Mouse (Mus musculus) midbrain, postnatal 0 days (tissue): ENCODE results near the gene Fcrl6. TPM values are rescaled to one million over a fixed set of nuclear protein-coding genes. Genes with fewer than 3 reads are reported as not detected.
A peak's percentile ranks its signal among the peaks of the same experiment; 100 is the strongest.

Experiments used
- ATAC-seq: fragments of 200-750 bp; cut with Nextera tagmentation; 2 replicates; pipeline ENCODE4 v1.8.0; 2017; ENCODE audit warnings: moderate number of reproducible peaks, mild to moderate bottlenecking, moderate TSS enrichment, moderate library complexity; ENCODE audit not compliant: low FRiP score
- DNase-seq: peaks from one replicate; pipeline ENCODE4 v3.0.0-alpha.2; 2015; ENCODE audit warnings: low spot score
- H3K27ac ChIP-seq: fragments of 300-500 bp; sonication (generic); 2 replicates; pipeline ENCODE4 v1.5.1; 2014; ENCODE audit warnings: low read depth, mild to moderate bottlenecking, low read length, mixed read lengths
- H3K27me3 ChIP-seq: fragments of 300-500 bp; sonication (generic); 2 replicates; pipeline ENCODE4 v1.6.1; 2014; ENCODE audit warnings: low read length, control low read depth, mixed read lengths; ENCODE audit not compliant: insufficient read depth
- H3K36me3 ChIP-seq: fragments of 300-500 bp; sonication (generic); 2 replicates; pipeline ENCODE4 v1.6.1; 2014; ENCODE audit warnings: low read length, control low read depth, mixed read lengths; ENCODE audit not compliant: insufficient read depth
- H3K4me1 ChIP-seq: fragments of 300-500 bp; sonication (generic); 2 replicates; pipeline ENCODE4 v1.6.1; 2014; ENCODE audit warnings: mild to moderate bottlenecking, control low read depth, antibody characterized with exemption, low read length, mixed read lengths; ENCODE audit not compliant: insufficient read depth
- H3K4me2 ChIP-seq: fragments of 300-500 bp; sonication (generic); 2 replicates; pipeline ENCODE4 v1.6.1; 2014; ENCODE audit warnings: low read depth, mild to moderate bottlenecking, low read length, mixed read lengths; ENCODE audit not compliant: poor library complexity, severe bottlenecking
- H3K4me3 ChIP-seq: fragments of 300-500 bp; sonication (generic); 2 replicates; pipeline ENCODE4 v1.5.1; 2014; ENCODE audit warnings: low read depth, mild to moderate bottlenecking, low read length, moderate library complexity
- H3K9ac ChIP-seq: fragments of 300-500 bp; sonication (generic); replicated peaks from 2 replicates; pipeline ENCODE4 v1.6.1; 2014; ENCODE audit warnings: mild to moderate bottlenecking, low read length, moderate library complexity, mixed read lengths; ENCODE audit not compliant: poor library complexity, severe bottlenecking
- H3K9me3 ChIP-seq: fragments of 300-500 bp; sonication (generic); 2 replicates; pipeline ENCODE4 v1.6.1; 2016; ENCODE audit warnings: low read length, control low read depth
- CTCF ChIP-seq: IDR thresholded peaks from 2 replicates; pipeline ENCODE4 v1.5.1; 2016; ENCODE audit warnings: antibody characterized with exemption, mild to moderate bottlenecking
- WGBS: fragments of 180-500 bp; shearing (Covaris S2); extraction: QIAGEN DNeasy Blood & Tissue Kit; methylation state at CpG from one replicate; pipeline ENCODE4 v1.1.7; 2014; 5-methylcytosine and 5-hydroxymethylcytosine counted together
- polyA plus RNA-seq: library from polyadenylated mRNA; unstranded; fragments of >200 nt; fragmentation: Nextera tagmentation; extraction: Ambion mirVana; gene quantifications from 2 replicates; pipeline ENCODE4 v1.2.1, GENCODE M21; 2015
- total RNA-seq: library from RNA; depleted of rRNA; stranded (reverse); fragments of >200 nt; gene quantifications from 2 replicates; pipeline ENCODE4 v1.2.3, GENCODE M21; 2014

Fcrl6 gene
- total and polyA plus RNA-seq, 2 experiments from 2014 or later, result 0.10 to 0.16 TPM

DNA sequence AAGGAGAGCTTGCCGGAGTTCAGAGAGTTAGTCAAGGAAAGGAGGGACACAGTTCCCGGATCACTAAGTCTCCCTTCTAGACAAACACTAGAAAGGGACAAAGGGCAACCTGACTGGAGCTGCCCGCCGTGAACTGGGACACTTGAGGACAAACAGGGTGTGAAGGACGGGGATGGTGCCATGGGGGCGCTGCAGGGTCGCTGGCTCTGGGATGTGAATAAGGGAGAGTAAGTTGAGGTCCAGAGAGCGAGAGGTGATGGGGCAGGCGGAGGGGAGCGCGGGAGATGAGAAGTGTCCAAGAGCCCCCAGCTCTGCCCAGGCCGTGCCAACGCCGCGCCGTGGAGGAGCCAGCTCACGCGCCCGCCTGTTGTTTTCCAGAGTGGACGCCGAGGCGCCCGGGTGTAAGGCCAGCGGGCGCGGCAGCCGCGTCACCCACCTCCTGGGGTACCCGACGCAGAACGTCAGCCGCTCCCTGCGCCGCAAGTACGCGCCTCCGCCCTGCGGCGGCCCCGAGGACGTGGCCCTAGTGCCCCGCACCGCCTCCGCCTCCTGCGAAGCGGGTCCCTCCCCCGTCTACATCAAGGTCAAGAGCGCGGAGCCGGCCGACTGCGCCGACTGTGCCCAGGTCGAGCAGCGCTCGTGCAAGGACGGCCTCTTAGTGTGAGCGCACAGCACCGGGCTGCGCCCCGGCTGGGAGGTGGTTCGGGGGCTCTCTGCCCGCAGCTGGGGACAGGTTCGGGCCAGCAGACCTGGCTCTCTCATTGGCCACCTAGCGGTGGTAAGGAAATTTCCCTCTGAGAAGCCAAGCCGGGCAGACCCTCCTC is 39.5 kb downstream of the Fcrl6 start:
- peak; percentile 89 for ATAC-seq
- no peaks in the 10 kb centered on the region for H3K4me1 ChIP-seq
- H3K27me3 ChIP-seq, result no peaks in the 10 kb centered on the region
- TF ChIP-seq CTCF, result peak; percentile 83
- under 1% methylated on average over 61 of the region's 66 CpGs for WGBS
- H3K4me2 ChIP-seq, result peak overlapping the region; percentile 91
- no peaks in the 10 kb centered on the region for H3K9me3 ChIP-seq
- peak; percentile 87 for DNase-seq
- H3K36me3 ChIP-seq, result no peaks in the 10 kb centered on the region
- H3K4me3 ChIP-seq, result peak overlapping the region; percentile 68
- peak overlapping the region; percentile 57; the same call in 1 of the 2 replicates for H3K27ac ChIP-seq
- peak overlapping the region; percentile 83 for H3K9ac ChIP-seq

DNA sequence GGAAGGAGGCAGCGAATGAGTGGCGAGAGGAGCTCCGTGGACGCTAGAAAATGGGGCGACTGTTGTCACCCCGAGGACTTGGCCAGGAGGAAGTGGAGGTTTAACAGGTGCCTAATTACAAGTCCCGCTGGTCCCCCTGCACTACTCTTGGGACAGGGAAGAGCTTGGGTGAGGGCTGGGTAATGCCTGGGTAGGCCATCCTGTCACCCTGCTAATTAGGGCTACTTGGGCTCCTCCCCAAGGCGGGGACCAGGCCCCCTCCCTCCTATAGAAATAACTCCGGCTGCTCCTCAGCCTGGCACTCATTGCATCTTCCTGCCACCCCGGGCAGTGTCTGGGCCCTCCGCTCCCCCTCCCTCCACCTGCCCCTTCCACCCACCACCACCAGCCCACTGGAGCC is 46.7 kb downstream of the Fcrl6 start, which contains the start of gene Vsig8:
Vsig8 (plus strand) TSS at position 301 of the 400 bp plus-strand sequence.
- no peak for DNase-seq
- Histone ChIP-seq H3K4me3 (no peak within 1 kb of the TSS), H3K9me3 (no peaks in the 10 kb centered on the region), H3K36me3 (no peaks in the 10 kb centered on the region), H3K4me1 (0 out of 2 replicates have a peak, but pooled peaks cover 3% of the 10 kb centered on the region), H3K27me3 (no peaks in the 10 kb centered on the region), H3K4me2 (no peak within 1 kb of the TSS), H3K27ac (no peak within 1 kb of the TSS), H3K9ac (no peak within 1 kb of the TSS)
- 84% methylated on average over 11 of the region's 11 CpGs for WGBS
- no peak for ATAC-seq
- TF ChIP-seq CTCF, result no peak

DNA sequence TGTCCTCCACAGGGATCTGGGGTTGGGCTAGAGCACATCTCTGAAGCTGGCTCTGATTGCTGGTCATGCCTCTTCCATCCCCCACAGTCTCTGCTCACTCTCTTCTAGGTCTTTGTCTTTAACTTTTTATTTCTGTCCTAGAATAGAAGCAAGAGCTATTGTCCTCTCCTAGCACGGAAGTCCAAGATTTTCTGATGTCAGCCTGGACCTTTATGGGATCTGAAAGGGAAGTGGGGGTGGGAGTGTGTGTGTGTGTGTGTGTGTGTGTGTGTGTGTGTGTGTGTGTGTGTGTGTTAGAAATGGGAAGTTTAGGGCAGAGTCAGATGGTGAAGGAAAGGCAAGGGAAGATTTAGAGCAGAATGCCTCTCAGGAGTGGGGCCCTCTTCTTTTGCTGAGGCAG is 49.7 kb downstream of the Fcrl6 start:
- no peaks in the 10 kb centered on the region for H3K36me3 ChIP-seq
- DNase-seq (no peak), ATAC-seq (no peak)
- no peak overlapping the region for H3K9ac ChIP-seq
- no peak overlapping the region for H3K27ac ChIP-seq
- no peak overlapping the region for H3K4me2 ChIP-seq
- peaks cover 4% of the 10 kb centered on the region; the same call in 1 of the 2 replicates for H3K4me1 ChIP-seq
- TF ChIP-seq CTCF, result no peak
- 47% methylated on average over 1 of the region's 1 CpGs for WGBS
- H3K4me3 ChIP-seq, result no peak overlapping the region
- no peaks in the 10 kb centered on the region for H3K9me3 ChIP-seq
- no peaks in the 10 kb centered on the region for H3K27me3 ChIP-seq

DNA sequence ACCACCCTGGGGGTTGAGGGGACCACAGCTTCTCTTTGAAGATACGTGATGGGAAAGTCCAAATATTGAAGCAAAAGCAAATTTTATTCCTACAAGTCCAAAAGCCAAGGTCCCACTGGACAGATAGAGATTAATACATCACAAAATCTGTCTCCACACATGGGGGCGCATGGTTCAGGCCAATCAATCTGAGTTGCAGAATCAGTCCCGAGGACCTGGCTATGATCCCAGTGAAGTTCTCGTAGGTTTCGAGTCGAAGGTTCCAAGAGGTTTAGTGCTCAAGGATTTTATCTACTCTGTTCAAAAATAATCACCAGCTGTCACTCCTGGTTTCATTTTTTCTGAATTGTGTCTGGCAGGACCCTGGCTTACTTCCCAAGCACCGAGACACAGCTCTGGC is 51.3 kb downstream of the Fcrl6 start:
- WGBS, result 27% methylated on average over 7 of the region's 7 CpGs
- no peak for ATAC-seq
- H3K9me3 ChIP-seq, result no peaks in the 10 kb centered on the region
- no peaks in the 10 kb centered on the region for H3K27me3 ChIP-seq
- H3K4me3 ChIP-seq, result peak overlapping the region; percentile 40
- no peaks in the 10 kb centered on the region for H3K36me3 ChIP-seq
- H3K9ac ChIP-seq, result peak overlapping the region; percentile 55; the same call in 1 of the 2 replicates
- H3K4me1 ChIP-seq, result peaks cover 4% of the 10 kb centered on the region; the same call in 1 of the 2 replicates
- TF ChIP-seq CTCF, result no peak
- peak overlapping the region; percentile 64 for H3K4me2 ChIP-seq
- peak overlapping the region; percentile 38; the same call in 1 of the 2 replicates for H3K27ac ChIP-seq
- peak; percentile 19 for DNase-seq

- no peaks in the 10 kb centered on the region for H3K27me3 ChIP-seq
- no peaks in the 10 kb centered on the region for H3K36me3 ChIP-seq
- peak overlapping the region; percentile 40 for H3K4me3 ChIP-seq
- peaks cover 4% of the 10 kb centered on the region; the same call in 1 of the 2 replicates for H3K4me1 ChIP-seq
- peak overlapping the region; percentile 64 for H3K4me2 ChIP-seq
- DNase-seq (peak; percentile 80), ATAC-seq (peak; percentile 87)
- TF ChIP-seq CTCF, result no peak; the same call in 1 of the 2 replicates
- H3K9me3 ChIP-seq, result no peaks in the 10 kb centered on the region
- H3K9ac ChIP-seq, result peak overlapping the region; percentile 55
- peak overlapping the region; percentile 59; the same call in 1 of the 2 replicates for H3K27ac ChIP-seq
- WGBS, result 2% methylated on average over 8 of the region's 8 CpGs
Measured at GRCm38 (mm10) chr1:172550551-172550951, 51.8 kb downstream of the Fcrl6 start.

DNA sequence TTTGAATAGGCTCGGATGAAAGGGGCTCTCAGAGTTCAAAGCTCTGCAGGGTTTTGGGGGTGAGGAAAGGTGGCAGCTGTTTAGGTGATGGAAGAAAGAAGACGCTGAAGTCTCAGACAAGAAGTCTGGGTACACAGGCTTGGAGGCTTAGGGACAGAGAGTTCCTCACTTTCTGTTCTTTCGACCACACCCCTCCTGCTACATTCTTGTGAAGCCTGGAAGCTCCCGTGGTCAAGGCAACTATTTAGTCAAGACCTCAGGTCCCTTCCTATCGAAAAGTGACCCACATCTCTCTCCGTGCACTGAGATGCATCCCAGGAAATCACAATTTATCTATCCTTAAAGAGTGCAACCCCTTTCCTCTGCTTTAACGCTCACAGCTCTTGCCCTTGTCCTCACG is 52.6 kb downstream of the Fcrl6 start:
- peak overlapping the region; percentile 59 for H3K27ac ChIP-seq
- WGBS, result 8% methylated on average over 8 of the region's 8 CpGs

More for the DNA sequence above, 52.6 kb downstream of the Fcrl6 start:
- peak overlapping the region; percentile 40 for H3K4me3 ChIP-seq
- H3K4me2 ChIP-seq, result peak overlapping the region; percentile 64
- no peaks in the 10 kb centered on the region for H3K9me3 ChIP-seq
- H3K4me1 ChIP-seq, result peaks cover 4% of the 10 kb centered on the region; the same call in 1 of the 2 replicates
- H3K36me3 ChIP-seq, result no peaks in the 10 kb centered on the region
- H3K27me3 ChIP-seq, result no peaks in the 10 kb centered on the region
- DNase-seq (no peak), ATAC-seq (no peak)
- peak overlapping the region; percentile 55 for H3K9ac ChIP-seq
- no peak for TF ChIP-seq CTCF
